Mouse (Mus musculus): Measurements from ENCODE around the gene Egln2. TPM values are rescaled to one million over a fixed set of nuclear protein-coding genes. Genes with fewer than 3 reads are reported as not detected.

Gene Egln2
- polyA plus RNA-seq, 1 experiment from 2014 or later = 48.4 TPM

- H3K36me3 ChIP-seq (ENCODE audit: control insufficient read depth, insufficient read depth) = peaks cover 36% of the 10 kb centered on the region
- no peak overlapping the region; the same call in 1 of the 2 replicates for H3K27ac ChIP-seq (ENCODE audit: low read length)
- H3K27me3 ChIP-seq (ENCODE audit: control insufficient read depth, insufficient read depth, low read length) = no peaks in the 10 kb centered on the region
- 19% methylated on average over 8 of the region's 8 CpGs for WGBS
- no peaks in the 10 kb centered on the region for H3K9me3 ChIP-seq (replicated peaks; ENCODE audit: control insufficient read depth, low read length)
- H3K9ac ChIP-seq (ENCODE audit: low read length) = no peak overlapping the region
- H3K4me2 ChIP-seq (ENCODE audit: low read depth, low read length) = no peak overlapping the region
- no peak overlapping the region for H3K4me3 ChIP-seq (ENCODE audit: low read length)
- peaks cover 42% of the 10 kb centered on the region for H3K4me1 ChIP-seq (ENCODE audit: control insufficient read depth, insufficient read depth, low read length)
- ATAC-seq (replicated peaks; ENCODE audit: extremely low read depth, insufficient read depth, low FRiP score) = peak; percentile 87
These were observed 6.7 kb downstream of the Egln2 start for GRCm38 (mm10) chr7:27159882-27160281.

GRCm38 (mm10) chr7:27159256-27159655 lies 7.3 kb downstream of the Egln2 start:
- Histone ChIP-seq H3K27me3 (ENCODE audit: control insufficient read depth, insufficient read depth, low read length) (no peaks in the 10 kb centered on the region), H3K27ac (ENCODE audit: low read length) (no peak overlapping the region), H3K4me3 (ENCODE audit: low read length) (no peak overlapping the region), H3K9ac (ENCODE audit: low read length) (no peak overlapping the region), H3K4me2 (ENCODE audit: low read depth, low read length) (no peak overlapping the region), H3K4me1 (ENCODE audit: control insufficient read depth, insufficient read depth, low read length) (peaks cover 36% of the 10 kb centered on the region), H3K9me3 (replicated peaks; ENCODE audit: control insufficient read depth, low read length) (no peaks in the 10 kb centered on the region), H3K36me3 (ENCODE audit: control insufficient read depth, insufficient read depth) (peaks cover 31% of the 10 kb centered on the region)
- WGBS = 92% methylated on average over 6 of the region's 6 CpGs
- no peak for ATAC-seq (replicated peaks; ENCODE audit: extremely low read depth, insufficient read depth, low FRiP score)

GRCm38 (mm10) chr7:27158171-27158570 lies 8.4 kb downstream of the Egln2 start:
- H3K9ac ChIP-seq (ENCODE audit: low read length) = no peak overlapping the region
- ATAC-seq (replicated peaks; ENCODE audit: extremely low read depth, insufficient read depth, low FRiP score) = no peak
- no peak overlapping the region for H3K4me3 ChIP-seq (ENCODE audit: low read length)
- no peak overlapping the region for H3K4me2 ChIP-seq (ENCODE audit: low read depth, low read length)
- no peaks in the 10 kb centered on the region for H3K9me3 ChIP-seq (replicated peaks; ENCODE audit: control insufficient read depth, low read length)
- H3K36me3 ChIP-seq (ENCODE audit: control insufficient read depth, insufficient read depth) = peaks cover 28% of the 10 kb centered on the region
- 94% methylated on average over 9 of the region's 9 CpGs for WGBS
- peaks cover 29% of the 10 kb centered on the region for H3K4me1 ChIP-seq (ENCODE audit: control insufficient read depth, insufficient read depth, low read length)
- no peak overlapping the region for H3K27ac ChIP-seq (ENCODE audit: low read length)
- no peaks in the 10 kb centered on the region for H3K27me3 ChIP-seq (ENCODE audit: control insufficient read depth, insufficient read depth, low read length)

GRCm38 (mm10) chr7:27156005-27156404 lies 10.6 kb downstream of the Egln2 start:
- peaks cover 25% of the 10 kb centered on the region for H3K36me3 ChIP-seq (ENCODE audit: control insufficient read depth, insufficient read depth)
- peaks cover 11% of the 10 kb centered on the region for H3K4me1 ChIP-seq (ENCODE audit: control insufficient read depth, insufficient read depth, low read length)
- no peak for ATAC-seq (replicated peaks; ENCODE audit: extremely low read depth, insufficient read depth, low FRiP score)
- H3K9ac ChIP-seq (ENCODE audit: low read length) = no peak overlapping the region
- WGBS = 75% methylated on average over 13 of the region's 13 CpGs
- no peak overlapping the region for H3K4me3 ChIP-seq (ENCODE audit: low read length)
- H3K4me2 ChIP-seq (ENCODE audit: low read depth, low read length) = no peak overlapping the region
- H3K27me3 ChIP-seq (ENCODE audit: control insufficient read depth, insufficient read depth, low read length) = no peaks in the 10 kb centered on the region
- H3K27ac ChIP-seq (ENCODE audit: low read length) = no peak overlapping the region
- H3K9me3 ChIP-seq (replicated peaks; ENCODE audit: control insufficient read depth, low read length) = no peaks in the 10 kb centered on the region

- 48% methylated on average over 10 of the region's 10 CpGs for WGBS
- Histone ChIP-seq H3K4me2 (ENCODE audit: low read depth, low read length) (no peak within 1 kb of the TSS), H3K9me3 (replicated peaks; ENCODE audit: control insufficient read depth, low read length) (no peaks in the 10 kb centered on the region), H3K4me1 (ENCODE audit: control insufficient read depth, insufficient read depth, low read length) (peaks cover 2% of the 10 kb centered on the region; the same call in 1 of the 2 replicates), H3K36me3 (ENCODE audit: control insufficient read depth, insufficient read depth) (peaks cover 12% of the 10 kb centered on the region), H3K4me3 (ENCODE audit: low read length) (no peak within 1 kb of the TSS), H3K9ac (ENCODE audit: low read length) (no peak within 1 kb of the TSS), H3K27ac (ENCODE audit: low read length) (no peak within 1 kb of the TSS), H3K27me3 (ENCODE audit: control insufficient read depth, insufficient read depth, low read length) (no peaks in the 10 kb centered on the region)
- ATAC-seq (replicated peaks; ENCODE audit: extremely low read depth, insufficient read depth, low FRiP score) = no peak
These were observed 13.3 kb downstream of the Egln2 start, which contains the start of gene Cyp2t4 for GRCm38 (mm10) chr7:27153205-27153764. TSS of gene Cyp2t4 (plus strand) at chr7:27153714.

- no peaks in the 10 kb centered on the region for H3K27me3 ChIP-seq (ENCODE audit: control insufficient read depth, insufficient read depth, low read length)
- H3K36me3 ChIP-seq (ENCODE audit: control insufficient read depth, insufficient read depth) = no peaks in the 10 kb centered on the region
- H3K4me2 ChIP-seq (ENCODE audit: low read depth, low read length) = no peak overlapping the region
- peaks cover 6% of the 10 kb centered on the region for H3K9me3 ChIP-seq (replicated peaks; ENCODE audit: control insufficient read depth, low read length)
- no peak overlapping the region for H3K4me3 ChIP-seq (ENCODE audit: low read length)
- no peak overlapping the region for H3K27ac ChIP-seq (ENCODE audit: low read length)
- H3K4me1 ChIP-seq (ENCODE audit: control insufficient read depth, insufficient read depth, low read length) = no peaks in the 10 kb centered on the region
- ATAC-seq (replicated peaks; ENCODE audit: extremely low read depth, insufficient read depth, low FRiP score) = no peak
- 48% methylated on average over 8 of the region's 8 CpGs for WGBS
- H3K9ac ChIP-seq (ENCODE audit: low read length) = no peak overlapping the region
These were observed 30.1 kb downstream of the Egln2 start for GRCm38 (mm10) chr7:27136410-27136996.

GRCm38 (mm10) chr7:27133757-27134156 lies 32.8 kb downstream of the Egln2 start:
- WGBS = 75% methylated on average over 4 of the region's 4 CpGs
- Histone ChIP-seq H3K27me3 (ENCODE audit: control insufficient read depth, insufficient read depth, low read length) (no peaks in the 10 kb centered on the region), H3K4me2 (ENCODE audit: low read depth, low read length) (no peak overlapping the region), H3K4me1 (ENCODE audit: control insufficient read depth, insufficient read depth, low read length) (no peaks in the 10 kb centered on the region), H3K27ac (ENCODE audit: low read length) (no peak overlapping the region), H3K4me3 (ENCODE audit: low read length) (no peak overlapping the region), H3K36me3 (ENCODE audit: control insufficient read depth, insufficient read depth) (no peaks in the 10 kb centered on the region), H3K9ac (ENCODE audit: low read length) (no peak overlapping the region), H3K9me3 (replicated peaks; ENCODE audit: control insufficient read depth, low read length) (no peaks in the 10 kb centered on the region)
- no peak for ATAC-seq (replicated peaks; ENCODE audit: extremely low read depth, insufficient read depth, low FRiP score)

GRCm38 (mm10) chr7:27133156-27133555 lies 33.4 kb downstream of the Egln2 start:
- Histone ChIP-seq H3K36me3 (ENCODE audit: control insufficient read depth, insufficient read depth) (no peaks in the 10 kb centered on the region), H3K27ac (ENCODE audit: low read length) (no peak overlapping the region), H3K4me1 (ENCODE audit: control insufficient read depth, insufficient read depth, low read length) (no peaks in the 10 kb centered on the region), H3K9me3 (replicated peaks; ENCODE audit: control insufficient read depth, low read length) (no peaks in the 10 kb centered on the region), H3K4me2 (ENCODE audit: low read depth, low read length) (no peak overlapping the region), H3K27me3 (ENCODE audit: control insufficient read depth, insufficient read depth, low read length) (no peaks in the 10 kb centered on the region), H3K4me3 (ENCODE audit: low read length) (no peak overlapping the region), H3K9ac (ENCODE audit: low read length) (no peak overlapping the region)
- WGBS = 46% methylated on average over 12 of the region's 12 CpGs
- ATAC-seq (replicated peaks; ENCODE audit: extremely low read depth, insufficient read depth, low FRiP score) = no peak; the same call in 1 of the 2 replicates

GRCm38 (mm10) chr7:27132588-27132987 lies 34.0 kb downstream of the Egln2 start:
- no peak overlapping the region for H3K4me2 ChIP-seq (ENCODE audit: low read depth, low read length)

More at GRCm38 (mm10) chr7:27132588-27132987, 34.0 kb downstream of the Egln2 start:
- 12% methylated on average over 10 of the region's 10 CpGs for WGBS
- no peak for ATAC-seq (replicated peaks; ENCODE audit: extremely low read depth, insufficient read depth, low FRiP score)
- H3K9me3 ChIP-seq (replicated peaks; ENCODE audit: control insufficient read depth, low read length) = no peaks in the 10 kb centered on the region
- no peaks in the 10 kb centered on the region for H3K36me3 ChIP-seq (ENCODE audit: control insufficient read depth, insufficient read depth)
- H3K27ac ChIP-seq (ENCODE audit: low read length) = no peak overlapping the region
- no peaks in the 10 kb centered on the region for H3K4me1 ChIP-seq (ENCODE audit: control insufficient read depth, insufficient read depth, low read length)
- H3K27me3 ChIP-seq (ENCODE audit: control insufficient read depth, insufficient read depth, low read length) = no peaks in the 10 kb centered on the region
- H3K9ac ChIP-seq (ENCODE audit: low read length) = no peak overlapping the region
- H3K4me3 ChIP-seq (ENCODE audit: low read length) = no peak overlapping the region

Data from heart, embryonic 16.5 days (tissue).